Mouse (Mus musculus) erythroblast, adult 5-6 weeks (primary cell): Measurements from ENCODE around the gene G0s2. TPM values are rescaled to one million over a fixed set of nuclear protein-coding genes. Genes with fewer than 3 reads are reported as not detected.
"Not testable (repeated sequence)": the region's sequence is repeated elsewhere in the genome, so short reads cannot be mapped to it uniquely, and the experiment has no call there.

Experiments
- ATAC-seq: replicated peaks from 2 replicates; pipeline ENCODE4 v1.8.0; 2016; ENCODE audit warnings: moderate number of reproducible peaks, mild to moderate bottlenecking, moderate TSS enrichment, inconsistent platforms; ENCODE audit not compliant: poor library complexity, low FRiP score, severe bottlenecking
- total RNA-seq, 2 experiments: library from RNA; stranded (forward) in 1 of 2; stranded (reverse) in 1 of 2; fragments of 150-400 nt in 1 of 2; fragments of 200-764, 138-1000 nt in 1 of 2; gene quantifications; 2 replicates each; pipeline versions ENCODE4 v1.2.3 to v1.2.4; 2015 to 2017; ENCODE audit warnings: low replicate concordance in 2 of 2

G0s2 gene
- total RNA-seq, 2 experiments from 2014 or later, result 13.3 to 15.5 TPM

- no peak for ATAC-seq
These were observed 16.9 kb upstream of the G0s2 start for GRCm38 (mm10) chr1:193289914-193290313.

GRCm38 (mm10) chr1:193289076-193289475, 16.1 kb upstream of the G0s2 start:
- no peak for ATAC-seq

- ATAC-seq, result no peak
These were observed 14.6 kb upstream of the G0s2 start for GRCm38 (mm10) chr1:193287578-193287977.

GRCm38 (mm10) chr1:193285766-193286325, 12.8 kb upstream of the G0s2 start:
- ATAC-seq, result not testable (repeated sequence)

- no peak for ATAC-seq
These were observed 11.3 kb upstream of the G0s2 start for GRCm38 (mm10) chr1:193284228-193284779.

GRCm38 (mm10) chr1:193281344-193281743, 8.3 kb upstream of the G0s2 start:
- ATAC-seq, result no peak

- no peak for ATAC-seq
These were observed 6.5 kb upstream of the G0s2 start for GRCm38 (mm10) chr1:193279492-193279891.

GRCm38 (mm10) chr1:193278414-193279045, 5.5 kb upstream of the G0s2 start:
- no peak for ATAC-seq

GRCm38 (mm10) chr1:193274407-193275071, 1.5 kb upstream of the G0s2 start:
- no peak for ATAC-seq

- no peak for ATAC-seq
These were observed 691 bp downstream of the G0s2 start for GRCm38 (mm10) chr1:193272137-193272915.

GRCm38 (mm10) chr1:193270965-193271763, 1.9 kb downstream of the G0s2 start:
- no peak for ATAC-seq

GRCm38 (mm10) chr1:193265734-193266133, 7.3 kb downstream of the G0s2 start:
- no peak for ATAC-seq

- ATAC-seq, result no peak
These were observed 8.9 kb downstream of the G0s2 start, which contains the start of gene Hsd11b1 for GRCm38 (mm10) chr1:193263955-193264598. Gene Hsd11b1 (minus strand): TSS chr1:193264075.

- ATAC-seq, result no peak
These were observed 9.8 kb downstream of the G0s2 start for GRCm38 (mm10) chr1:193263026-193263907.

GRCm38 (mm10) chr1:193261897-193262548, 11.0 kb downstream of the G0s2 start:
- no peak for ATAC-seq

- no peak for ATAC-seq
These were observed 13.5 kb downstream of the G0s2 start for GRCm38 (mm10) chr1:193259559-193259958.

- no peak for ATAC-seq
These were observed 16.4 kb downstream of the G0s2 start for GRCm38 (mm10) chr1:193256621-193257098.

- no peak for ATAC-seq
These were observed 16.8 kb downstream of the G0s2 start for GRCm38 (mm10) chr1:193256289-193256577.
